Mouse (Mus musculus) limb, embryonic 12.5 days (tissue): ENCODE data around the gene A730009L09Rik. TPM values are rescaled to one million over a fixed set of nuclear protein-coding genes. Genes with fewer than 3 reads are reported as not detected.

ENCODE experiments used
- ATAC-seq: fragments of 200-750 bp; cut with Nextera tagmentation; 2 replicates; pipeline ENCODE4 v1.8.0; 2017; ENCODE audit warnings: low read depth, moderate TSS enrichment; ENCODE audit not compliant: insufficient number of reproducible peaks, insufficient read depth, low FRiP score, low TSS enrichment
- H3K27ac ChIP-seq: fragments of 300-500 bp; sonication (generic); 2 replicates; pipeline ENCODE4 v1.5.1; 2016; ENCODE audit warnings: mild to moderate bottlenecking, moderate library complexity
- H3K27me3 ChIP-seq: fragments of 300-500 bp; sonication (generic); 2 replicates; pipeline ENCODE4 v1.6.1; 2016; ENCODE audit warnings: mild to moderate bottlenecking, moderate library complexity
- H3K36me3 ChIP-seq: fragments of 300-500 bp; sonication (generic); 2 replicates; pipeline ENCODE4 v1.6.1; 2016; ENCODE audit warnings: mild to moderate bottlenecking, moderate library complexity
- H3K4me1 ChIP-seq: fragments of 300-500 bp; sonication (generic); replicated peaks from 2 replicates; pipeline ENCODE4 v1.6.1; 2016
- H3K4me2 ChIP-seq: fragments of 300-500 bp; sonication (generic); 2 replicates; pipeline ENCODE4 v1.6.1; 2016; ENCODE audit warnings: mild to moderate bottlenecking, moderate library complexity
- H3K4me3 ChIP-seq: fragments of 300-500 bp; sonication (generic); replicated peaks from 2 replicates; pipeline ENCODE4 v1.5.1; 2016; ENCODE audit warnings: mild to moderate bottlenecking
- H3K9ac ChIP-seq: fragments of 300-500 bp; sonication (generic); replicated peaks from 2 replicates; pipeline ENCODE4 v1.6.1; 2016; ENCODE audit warnings: mild to moderate bottlenecking, moderate library complexity
- H3K9me3 ChIP-seq: fragments of 300-500 bp; sonication (generic); 2 replicates; pipeline ENCODE4 v1.6.1; 2016; ENCODE audit warnings: mild to moderate bottlenecking, moderate library complexity
- WGBS: fragments of 180-500 bp; shearing (Covaris S2); methylation state at CpG from one replicate; pipeline ENCODE4 v1.1.7; 2016; 5-methylcytosine and 5-hydroxymethylcytosine counted together
- polyA plus RNA-seq: library from polyadenylated mRNA; unstranded; fragments of >200 nt; fragmentation: Nextera tagmentation; extraction: Ambion mirVana; gene quantifications from 2 replicates; pipeline ENCODE4 v1.2.1, GENCODE M21; 2016

The A730009L09Rik gene
- polyA plus RNA-seq, 1 experiment from 2014 or later = not detected

DNA sequence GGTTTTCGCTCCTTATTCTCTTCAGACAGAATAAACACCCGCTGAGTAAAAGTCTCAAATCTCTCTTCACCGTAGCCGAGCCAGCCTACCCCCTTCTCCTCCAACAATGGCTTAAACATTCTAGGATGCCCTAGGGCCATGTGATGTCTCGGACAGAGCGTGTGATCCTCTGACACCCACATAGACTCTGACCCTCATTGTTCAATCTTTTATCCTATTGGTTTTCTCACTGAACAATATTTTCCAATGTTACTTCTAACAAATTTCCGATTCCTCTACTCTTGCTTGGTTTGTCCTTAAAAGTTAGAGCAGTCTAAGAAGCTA is 45.3 kb downstream of the A730009L09Rik start:
- ATAC-seq = no peak
- H3K27ac ChIP-seq = no peak overlapping the region
- H3K27me3 ChIP-seq = no peaks in the 10 kb centered on the region
- H3K9me3 ChIP-seq = no peaks in the 10 kb centered on the region
- no peaks in the 10 kb centered on the region for H3K36me3 ChIP-seq
- H3K4me3 ChIP-seq = no peak overlapping the region
- H3K9ac ChIP-seq = no peak overlapping the region
- H3K4me2 ChIP-seq = no peak overlapping the region
- H3K4me1 ChIP-seq = no peaks in the 10 kb centered on the region
- 75% methylated on average over 7 of the region's 7 CpGs for WGBS

Other genes with a start within 250 kb of the A730009L09Rik start
- 45.2 and 46.2 TPM in 2 replicates for gene Mrpl39, start 220.6 kb downstream of the A730009L09Rik start, polyA plus RNA-seq